Mouse (Mus musculus) spleen, adult 18-20 months (tissue): ENCODE results near the gene Thrap3.
A peak's percentile ranks its signal among the peaks of the same experiment; 100 is the strongest.
"Not testable (repeated sequence)": the region's sequence is repeated elsewhere in the genome, so short reads cannot be mapped to it uniquely, and the experiment has no call there.

Experiments used
- DNase-seq, 2 experiments: peaks; one replicate each; pipeline ENCODE4 v3.0.0; 2022; ENCODE audit warnings: mixed read lengths in 2 of 2

Thrap3 gene

GRCm38 (mm10) chr4:126202303-126203181 lies at the start of gene Thrap3:
Gene Thrap3, minus strand, starts transcription at chr4:126202760.
- DNase-seq: peak; percentile 98 to 99

GRCm38 (mm10) chr4:126251655-126252254 lies 49.2 kb upstream of the Thrap3 start:
- DNase-seq: no peak

GRCm38 (mm10) chr4:126250659-126251058 lies 48.1 kb upstream of the Thrap3 start:
- no peak for DNase-seq

- DNase-seq: no peak
Observed at GRCm38 (mm10) chr4:126248261-126248868, 45.8 kb upstream of the Thrap3 start.

GRCm38 (mm10) chr4:126246202-126246889 lies 43.8 kb upstream of the Thrap3 start:
- DNase-seq: no peak

- no peak for DNase-seq
Observed at GRCm38 (mm10) chr4:126242510-126242909, 40.0 kb upstream of the Thrap3 start.

GRCm38 (mm10) chr4:126241956-126242355 lies 39.4 kb upstream of the Thrap3 start:
- DNase-seq: no peak

GRCm38 (mm10) chr4:126239862-126240475 lies 37.4 kb upstream of the Thrap3 start:
- DNase-seq: no peak

GRCm38 (mm10) chr4:126237721-126238242 lies 35.2 kb upstream of the Thrap3 start:
- no peak for DNase-seq

GRCm38 (mm10) chr4:126236467-126237280 lies 34.1 kb upstream of the Thrap3 start:
- DNase-seq: no peak

- DNase-seq: no peak
Observed at GRCm38 (mm10) chr4:126235191-126235590, 32.6 kb upstream of the Thrap3 start.

GRCm38 (mm10) chr4:126234496-126235175 lies 32.1 kb upstream of the Thrap3 start:
- peak; percentile 51 to 53 for DNase-seq

GRCm38 (mm10) chr4:126233676-126234308 lies 31.2 kb upstream of the Thrap3 start:
- DNase-seq: no peak

GRCm38 (mm10) chr4:126229900-126230299 lies 27.3 kb upstream of the Thrap3 start:
- DNase-seq: no peak

GRCm38 (mm10) chr4:126228144-126228543 lies 25.6 kb upstream of the Thrap3 start:
- DNase-seq: no peak

GRCm38 (mm10) chr4:126227077-126227761 lies 24.7 kb upstream of the Thrap3 start:
- DNase-seq: peak; percentile 67 to 89

- no peak for DNase-seq
Observed at GRCm38 (mm10) chr4:126226640-126227039, 24.1 kb upstream of the Thrap3 start.

- DNase-seq: no peak
Observed at GRCm38 (mm10) chr4:126222631-126223030, 20.1 kb upstream of the Thrap3 start.

- DNase-seq: no peak
Observed at GRCm38 (mm10) chr4:126220045-126220444, 17.5 kb upstream of the Thrap3 start.

- DNase-seq: not testable (repeated sequence)
Observed at GRCm38 (mm10) chr4:126219540-126219939, 17.0 kb upstream of the Thrap3 start.
